Mouse (Mus musculus) thymus, adult 2 months (tissue): ENCODE measurements around the gene Slc30a6.

Source experiments
- CTCF ChIP-seq: fragments of 200-500 bp; IDR thresholded peaks from 2 replicates; pipeline ENCODE4 v1.5.1; 2012; ENCODE audit warnings: mild to moderate bottlenecking, control low read depth, low read length, moderate library complexity, borderline replicate concordance; ENCODE audit not compliant: control insufficient read depth, poor library complexity, insufficient read depth; ENCODE audit errors: extremely low read depth
- POLR2A ChIP-seq: fragments of 200-500 bp; IDR thresholded peaks from 2 replicates; pipeline ENCODE4 v1.6.1; 2012; ENCODE audit warnings: mild to moderate bottlenecking, low read length, control low read depth, moderate library complexity; ENCODE audit not compliant: control insufficient read depth, poor library complexity, insufficient read depth; ENCODE audit errors: extremely low read depth

GRCm38 (mm10) chr17:74397173-74397572 lies 1.8 kb downstream of the Slc30a6 start:
- TF ChIP-seq CTCF, result no peak
- TF ChIP-seq POLR2A, result no peak
